ENCODE assay signal across 10 mouse cellular contexts in the genomic region with DNA sequence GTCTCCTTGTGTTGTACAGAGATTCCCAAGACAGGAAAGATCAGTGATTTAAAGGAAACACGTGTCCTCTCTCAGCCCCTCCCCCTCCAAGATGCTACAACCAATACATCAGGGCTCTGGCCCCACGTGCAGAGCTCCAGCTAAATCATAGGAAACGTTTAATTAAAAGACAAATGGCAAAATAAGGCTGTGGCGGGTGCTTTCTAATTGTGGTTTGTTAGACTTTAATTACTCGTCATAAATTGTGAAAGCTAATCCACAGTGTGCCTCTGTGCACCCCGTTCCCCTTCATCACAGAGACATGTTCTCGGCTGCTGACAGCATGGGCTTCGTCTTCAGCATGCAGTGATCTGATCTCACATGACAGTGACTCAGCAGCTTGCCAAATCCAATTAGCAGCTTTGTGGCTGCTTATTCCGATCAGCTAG.
DNase-seq lines count a peak whose midpoint lies in the region.
"Had no signal": no experiment of that assay in that cellular context is flagged by ENCODE, and none has a peak within 500 bp of the region (broad histone marks: within the 10 kb centered on the region; RNA-seq: fewer than 3 reads in every experiment).

No protein-coding gene starts in this region.

- peak; percentile 75 to 77 for DNase-seq in cerebellum, postnatal 14 days
- DNase-seq in cerebellum, adult 9-10 months, result no peak
- peak; percentile 17 for DNase-seq in right cerebral cortex, postnatal 4 days
- no peak for DNase-seq in right cerebral cortex, adult 18-20 months
- peak; percentile 57 for DNase-seq in layer of hippocampus, adult 9-11 months
- DNase-seq in retina, postnatal 7 days (ENCODE audit: low read depth, low spot score), result peak; percentile 84
- DNase-seq in thymus, postnatal 14 days, result no peak
- no peak for DNase-seq in gastrocnemius, postnatal 4 days (ENCODE audit: low spot score in 2 of 2)
- DNase-seq: cerebellum, adult 11 months; heart, postnatal 10 days had no signal

Comparison
In these comparisons a context has a peak if more than half of its experiments do, and no peak if none do; other contexts are left out.
1. DNase-seq: peak in cerebellum, postnatal 14 days (2 of 2), right cerebral cortex, postnatal 4 days (single experiment), layer of hippocampus, adult 9-11 months (single experiment) and retina, postnatal 7 days (single experiment); none in cerebellum, adult 9-10 months (single experiment), right cerebral cortex, adult 18-20 months (single experiment), thymus, postnatal 14 days (single experiment) and gastrocnemius, postnatal 4 days (0 of 2).